Mouse (Mus musculus) spleen, embryonic (tissue): Measurements from ENCODE around the gene Sh3gl2.

Source experiments
- CTCF ChIA-PET: fragments of 350-600 bp; sonication (Branson Sonifier 250); formaldehyde crosslinking; loops from one replicate; lab custom pipeline; 2022; lab: Charles Lee

Gene Sh3gl2

GRCm38 (mm10) chr4:85585426-85585825 lies 380.5 kb downstream of the Sh3gl2 start:
- CTCF ChIA-PET, result no interaction called here

GRCm38 (mm10) chr4:85588928-85589327 lies 384.0 kb downstream of the Sh3gl2 start:
- CTCF ChIA-PET, result no interaction called here

DNA sequence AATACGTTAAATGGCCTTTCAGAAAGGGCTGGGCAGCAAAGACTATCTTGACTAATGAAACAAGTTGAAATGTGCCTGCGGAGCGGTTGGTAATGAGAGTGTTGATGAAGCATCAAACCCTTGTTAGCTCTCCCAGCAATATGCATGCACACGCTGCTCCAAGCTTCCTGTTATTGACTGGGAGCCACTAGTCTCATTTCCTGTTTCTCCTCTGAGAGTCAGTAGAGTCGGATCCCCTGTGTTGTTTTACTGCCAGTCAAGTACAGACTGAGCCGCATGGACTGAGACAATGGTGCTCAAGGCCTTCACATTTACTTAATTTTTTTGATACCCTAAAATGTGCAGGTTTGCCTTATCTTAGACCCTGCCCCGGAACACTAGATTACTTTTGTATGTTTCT lies 386.1 kb downstream of the Sh3gl2 start:
- CTCF ChIA-PET, result no interaction called here

GRCm38 (mm10) chr4:85594159-85594558 lies 389.2 kb downstream of the Sh3gl2 start:
- CTCF ChIA-PET, result no interaction called here

DNA sequence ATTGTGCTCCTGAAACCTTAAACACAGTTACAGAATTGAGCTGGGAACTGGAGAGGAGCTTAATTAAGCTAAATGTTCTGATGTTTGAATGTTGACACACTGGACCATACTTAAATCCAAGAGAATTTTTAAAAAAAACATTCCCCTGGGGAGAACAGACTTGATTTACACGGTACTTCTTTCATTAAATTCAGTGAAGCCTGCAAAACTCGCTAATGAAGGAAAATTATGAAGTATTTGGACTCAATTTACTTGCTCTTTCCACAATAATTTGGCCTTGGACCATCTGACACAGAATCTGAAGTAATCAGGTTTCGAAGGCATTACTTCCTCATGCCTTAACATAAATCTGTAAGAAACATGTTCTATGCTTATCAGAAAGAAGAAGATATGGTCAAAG lies 408.4 kb downstream of the Sh3gl2 start:
- CTCF ChIA-PET, result no interaction called here

- CTCF ChIA-PET, result no interaction called here
Observed at GRCm38 (mm10) chr4:85618746-85619145, 413.8 kb downstream of the Sh3gl2 start.

DNA sequence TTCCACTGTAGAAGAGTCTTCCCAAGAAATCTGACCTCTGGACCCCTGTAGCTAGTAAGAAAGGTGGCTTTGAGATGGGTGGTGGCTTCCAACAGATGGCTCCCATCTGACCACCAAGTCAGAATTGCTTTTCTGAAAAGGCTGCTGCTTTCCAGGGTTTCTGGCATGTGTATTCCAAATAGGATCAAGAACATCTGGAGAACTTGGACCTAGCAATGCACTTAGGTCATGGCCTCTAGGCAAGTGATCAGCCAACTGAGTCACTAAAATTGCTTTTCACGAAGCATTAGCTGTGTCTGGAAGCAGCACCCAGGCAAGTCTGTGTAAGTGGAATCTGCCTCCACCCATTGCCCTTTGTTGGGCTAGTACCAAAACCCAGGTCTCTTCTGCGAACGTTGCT lies 414.3 kb downstream of the Sh3gl2 start:
- CTCF ChIA-PET, result no interaction called here

GRCm38 (mm10) chr4:85629381-85629780 lies 424.5 kb downstream of the Sh3gl2 start:
- CTCF ChIA-PET, result no interaction called here

GRCm38 (mm10) chr4:85669271-85669670 lies 464.3 kb downstream of the Sh3gl2 start:
- CTCF ChIA-PET, result no interaction called here

DNA sequence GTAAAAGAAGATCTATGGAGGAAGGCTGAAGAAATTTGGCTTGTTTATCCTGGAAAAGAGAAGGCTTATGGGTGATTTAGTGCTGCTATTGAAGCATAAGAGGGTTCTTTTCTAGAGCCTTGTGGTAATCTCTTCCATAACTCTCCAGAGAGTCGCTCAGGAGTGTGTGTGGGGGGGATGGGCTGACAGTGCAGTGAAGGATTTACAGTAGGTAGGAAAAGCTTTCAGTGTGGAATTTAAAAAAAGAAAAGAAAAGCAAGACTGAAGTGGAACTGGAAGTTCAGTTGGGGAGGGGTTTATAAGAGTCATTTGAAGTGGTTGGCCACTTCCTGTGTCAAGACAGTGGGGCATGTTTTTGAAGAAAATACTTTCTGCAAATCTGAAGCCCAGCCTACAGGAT lies 464.8 kb downstream of the Sh3gl2 start:
- CTCF ChIA-PET, result no interaction called here

GRCm38 (mm10) chr4:85672290-85672689 lies 467.4 kb downstream of the Sh3gl2 start:
- CTCF ChIA-PET, result no interaction called here

DNA sequence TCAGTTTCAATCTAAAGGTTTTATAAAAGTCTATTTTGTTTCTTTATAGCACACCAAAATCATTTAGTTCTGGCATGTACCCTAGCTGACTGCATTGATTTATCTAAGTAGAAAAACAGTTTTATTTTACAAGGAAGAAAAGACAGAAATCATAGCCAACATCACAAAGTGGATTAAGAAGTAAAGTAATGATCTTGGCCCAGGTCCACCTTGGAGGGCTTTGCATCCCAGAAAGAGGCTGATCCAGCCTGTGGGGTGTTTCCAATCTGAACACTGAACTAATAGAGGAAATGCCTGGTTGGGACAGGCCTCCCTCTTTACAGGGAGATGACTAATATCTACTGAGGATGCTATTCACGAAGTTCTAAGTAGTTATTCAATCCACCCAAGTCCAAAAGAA lies 472.7 kb downstream of the Sh3gl2 start:
- CTCF ChIA-PET, result no interaction called here

GRCm38 (mm10) chr4:85686160-85686559 lies 481.2 kb downstream of the Sh3gl2 start:
- CTCF ChIA-PET, result no interaction called here
